Mouse (Mus musculus) left cerebral cortex, postnatal 10 days (tissue): ENCODE results near the gene Klk8. TPM values are rescaled to one million over a fixed set of nuclear protein-coding genes. Genes with fewer than 3 reads are reported as not detected.

Experiments used
- DNase-seq, 2 experiments: peaks; one replicate each; pipeline ENCODE4 v3.0.0; 2021 to 2022; ENCODE audit warnings: low spot score in 2 of 2, mixed read lengths in 1 of 2; ENCODE audit errors: extremely low spot score in 1 of 2
- intact Hi-C: fragments of 180-260 bp; cut with DNase I; formaldehyde crosslinking; loops from one replicate; pipeline ENCODE4 v1.15.1; 2025
- total RNA-seq, 2 experiments: library from RNA; stranded (reverse); gene quantifications; 2 replicates each; pipeline ENCODE4 v1.2.3; 2021

The Klk8 gene
- total RNA-seq, 2 experiments from 2014 or later, result 6.7 to 6.9 TPM

DNA sequence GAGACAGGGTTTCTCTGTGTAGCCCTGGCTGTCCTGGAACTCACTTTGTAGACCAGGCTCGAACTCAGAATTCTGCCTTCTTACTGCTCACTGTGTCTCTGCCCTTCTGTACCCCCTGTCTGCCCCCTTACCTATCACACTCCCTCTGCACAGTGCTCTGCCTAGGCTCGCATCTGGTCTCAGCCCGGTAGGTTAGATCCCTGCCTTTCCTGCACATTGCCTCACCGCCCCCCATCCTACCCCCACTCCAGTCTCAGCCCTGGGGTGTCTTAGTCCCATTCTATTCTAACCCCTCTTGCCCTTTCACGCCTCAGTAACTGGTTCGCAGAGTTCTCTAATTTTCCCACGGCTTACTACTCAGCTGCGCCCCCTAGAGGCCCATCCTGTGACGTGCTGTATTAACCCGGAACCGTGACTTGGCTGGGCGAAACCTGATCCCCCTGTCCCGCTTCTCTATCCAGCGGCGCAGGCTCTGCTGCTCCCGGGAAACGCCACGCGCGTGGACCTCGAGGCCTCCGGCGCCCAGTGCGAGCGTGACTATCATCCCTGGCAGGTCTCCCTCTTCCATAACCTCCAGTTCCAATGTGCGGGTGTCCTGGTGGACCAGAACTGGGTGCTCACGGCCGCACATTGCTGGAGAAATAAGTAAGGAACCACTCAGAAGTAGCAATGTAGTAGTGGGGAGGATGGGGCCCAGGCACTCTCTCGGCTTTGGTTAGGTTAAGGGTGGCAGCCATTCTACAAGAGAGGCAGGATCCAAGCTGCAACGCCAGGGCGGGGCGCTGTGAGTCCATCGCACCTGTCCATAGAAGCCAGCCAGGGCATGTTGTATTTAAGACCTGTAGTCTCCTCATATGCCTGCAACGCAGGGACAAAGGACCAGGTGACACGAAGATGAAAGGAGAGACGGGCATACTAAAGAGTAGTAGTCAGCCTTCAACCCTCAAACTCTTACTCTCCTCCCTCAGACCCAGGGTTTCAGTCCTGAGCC is 14.8 kb upstream of the Klk8 start:
- DNase-seq, result peak; percentile 31 to 73
- intact Hi-C loops, result loop anchor here (5.0 kb wide), 2 partner anchors 100 to 110 kb away; no protein-coding TSS in a partner anchor

DNA sequence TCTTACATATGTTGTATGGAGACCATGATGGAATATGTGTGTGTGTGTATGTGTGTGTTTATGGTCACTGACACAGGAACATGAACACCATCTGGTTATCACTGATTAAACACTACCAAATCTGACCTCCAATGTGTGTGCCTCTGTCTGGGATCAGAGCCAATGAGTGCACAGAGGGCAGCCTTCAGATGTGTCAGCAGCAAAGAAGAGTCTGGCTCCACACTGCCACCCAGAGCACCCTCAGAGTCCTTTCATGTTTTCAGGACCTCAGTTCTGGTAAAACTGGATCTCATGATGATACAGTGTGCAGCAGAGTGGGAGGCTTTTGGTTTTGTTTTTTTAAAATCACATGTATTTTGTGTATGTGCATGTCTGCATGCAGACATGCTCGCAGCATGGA is 12.1 kb upstream of the Klk8 start:
- intact Hi-C loops, result no loop called here
- DNase-seq, result no peak

DNA sequence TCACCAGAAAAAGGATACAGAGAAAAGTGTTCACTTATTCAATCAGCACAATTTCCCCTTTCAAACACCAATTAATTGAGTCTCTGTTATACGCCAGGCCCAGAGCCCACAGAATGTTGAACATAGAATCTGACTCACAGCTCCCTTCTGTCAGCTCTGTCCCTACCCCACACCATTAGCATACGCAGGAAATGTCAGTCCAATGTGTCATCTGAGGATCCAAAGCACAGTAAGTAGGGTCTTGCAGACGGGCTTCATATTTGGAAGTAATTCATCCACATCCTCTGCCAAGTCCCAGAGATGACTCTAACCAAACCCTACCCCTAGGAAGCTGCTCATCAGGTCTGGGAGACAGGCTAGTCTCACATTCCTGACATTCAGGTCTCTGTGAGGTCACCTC is 9.3 kb upstream of the Klk8 start:
- DNase-seq, result no peak
- intact Hi-C loops, result no loop called here

DNA sequence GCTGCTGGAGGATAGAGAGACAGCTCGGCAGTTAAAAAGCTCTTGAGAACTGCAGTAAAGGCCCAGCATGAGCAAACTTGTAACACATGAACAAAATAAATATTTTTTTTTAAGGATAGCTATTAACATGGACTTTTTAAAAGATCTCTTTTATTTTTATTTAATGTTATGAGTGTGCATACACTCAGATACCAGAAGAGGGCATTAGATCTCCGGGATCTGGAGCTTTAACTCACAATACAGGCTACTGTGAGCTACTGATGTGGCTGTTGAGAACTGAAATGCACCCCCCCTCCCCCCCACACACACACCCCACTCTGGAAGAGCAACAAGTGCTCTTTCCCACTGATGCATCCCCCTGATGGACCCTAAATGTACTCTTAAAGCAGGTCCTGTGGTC is 8.1 kb upstream of the Klk8 start:
- intact Hi-C loops, result no loop called here
- no peak for DNase-seq

DNA sequence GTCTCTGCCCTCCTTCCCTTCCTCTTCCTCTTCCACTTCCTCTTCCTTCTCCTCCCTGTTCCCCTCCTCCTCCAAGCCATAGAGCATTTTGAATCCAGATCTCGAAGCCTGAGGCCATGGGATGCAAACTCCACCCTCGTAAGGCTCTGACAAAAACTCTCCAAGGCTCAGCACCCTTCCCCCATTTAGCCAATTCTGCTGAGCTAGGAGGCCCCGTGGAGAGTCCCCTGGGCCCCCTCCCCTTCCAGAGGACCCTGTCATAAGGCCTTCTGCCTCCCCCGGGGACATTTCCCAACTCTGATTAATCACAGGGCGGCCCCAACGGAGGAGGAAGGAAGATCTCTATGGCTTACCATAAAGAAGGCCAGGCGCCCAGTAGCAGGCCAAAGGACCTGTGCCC is 5.8 kb upstream of the Klk8 start, which contains the start of gene Klk9:
Gene Klk9 (plus strand): TSS at position 301 of the 400 bp plus-strand sequence.
- intact Hi-C loops, result no loop called here
- no peak for DNase-seq

DNA sequence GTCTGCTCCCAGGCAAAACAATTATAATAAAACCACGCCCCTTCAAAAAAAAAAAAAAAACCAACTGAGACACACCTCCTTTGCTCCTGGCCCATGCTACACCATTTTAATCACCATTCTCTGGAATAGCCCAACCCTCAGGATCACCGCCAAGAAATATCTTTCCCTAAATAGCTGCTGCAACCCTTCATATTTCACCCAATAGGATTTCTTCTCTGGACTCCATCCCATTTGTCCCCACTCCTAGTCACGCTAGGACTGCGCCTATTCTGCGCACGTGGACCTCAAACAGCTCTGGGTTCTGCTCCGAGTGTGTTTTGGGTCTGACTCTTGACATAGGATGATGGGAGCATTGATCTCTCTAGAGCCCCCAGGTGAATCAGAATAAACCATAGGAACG is 1.0 kb upstream of the Klk8 start:
- DNase-seq, result no peak
- intact Hi-C loops, result no loop called here

DNA sequence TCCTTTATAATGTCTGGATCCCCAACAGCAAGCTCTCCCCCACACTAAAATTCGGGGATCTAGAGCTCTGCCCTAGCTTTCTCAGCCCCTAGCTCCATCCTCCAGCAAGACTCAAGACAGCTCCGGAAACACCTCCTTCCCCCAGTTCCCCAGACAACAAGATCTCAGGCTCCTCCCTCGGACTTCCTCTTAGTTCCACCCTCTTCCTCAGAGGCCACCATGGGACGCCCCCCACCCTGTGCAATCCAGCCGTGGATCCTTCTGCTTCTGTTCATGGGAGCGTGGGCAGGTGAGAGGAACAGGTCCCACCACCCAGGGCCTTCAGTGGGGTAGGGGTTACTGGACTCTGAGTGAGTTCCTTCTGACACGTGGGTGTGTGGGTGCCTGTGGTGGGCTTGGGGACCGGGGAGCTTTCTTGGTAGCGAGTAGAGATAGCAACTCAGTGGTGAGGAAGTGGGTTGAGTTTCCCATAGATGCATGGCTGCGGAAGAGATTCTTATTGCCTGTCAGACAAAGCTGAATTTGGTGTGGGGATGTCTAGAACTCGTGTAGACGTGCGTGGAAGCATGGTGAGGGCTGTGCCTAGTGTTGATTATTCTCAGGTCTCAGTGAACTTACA is 576 bp downstream of the Klk8 start:
- intact Hi-C loops, result no loop called here
- DNase-seq, result no peak

DNA sequence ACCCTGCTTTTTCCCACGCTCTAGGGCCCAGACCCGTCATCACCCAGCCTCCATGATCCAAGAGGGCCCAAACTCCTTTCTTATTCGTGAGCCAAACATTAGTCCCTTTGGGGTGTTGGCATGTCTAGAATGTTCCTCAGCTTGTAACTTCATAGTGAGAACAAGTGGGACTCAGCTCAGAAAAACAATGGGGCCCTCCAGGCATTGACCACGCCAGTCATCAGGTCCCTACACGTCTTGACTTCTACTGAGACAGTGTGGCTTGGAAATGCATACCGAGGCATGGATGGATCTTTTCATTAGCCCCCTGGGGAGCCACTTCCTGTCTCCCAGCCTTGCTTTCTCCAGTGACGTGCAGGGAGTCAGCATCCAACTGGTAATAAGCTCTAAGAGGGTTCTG is 2.5 kb downstream of the Klk8 start:
- DNase-seq, result no peak
- intact Hi-C loops, result no loop called here

DNA sequence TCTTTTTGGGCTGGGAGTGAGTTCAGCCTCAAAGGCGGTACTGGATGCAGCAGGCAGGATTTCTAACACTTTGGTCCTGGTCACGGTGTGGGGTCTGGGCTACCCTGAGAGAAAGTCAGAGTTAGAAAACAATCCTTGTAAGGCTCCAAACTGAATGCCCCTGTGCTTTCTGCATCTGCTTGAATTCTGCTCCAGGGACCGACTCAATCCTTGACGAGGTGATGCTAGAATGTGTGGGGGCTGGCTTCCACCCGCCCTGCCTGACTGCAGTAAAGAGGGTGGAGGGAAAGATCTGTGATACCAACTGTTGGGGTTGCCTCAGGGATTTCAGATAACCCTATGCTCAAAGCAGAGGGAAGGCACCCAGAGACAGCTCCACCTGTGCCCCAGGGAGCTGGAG is 13.6 kb downstream of the Klk8 start, which contains the start of gene Klk7:
Gene Klk7 (plus strand): TSS at position 301 of the 400 bp plus-strand sequence.
- DNase-seq, result no peak
- intact Hi-C loops, result no loop called here

DNA sequence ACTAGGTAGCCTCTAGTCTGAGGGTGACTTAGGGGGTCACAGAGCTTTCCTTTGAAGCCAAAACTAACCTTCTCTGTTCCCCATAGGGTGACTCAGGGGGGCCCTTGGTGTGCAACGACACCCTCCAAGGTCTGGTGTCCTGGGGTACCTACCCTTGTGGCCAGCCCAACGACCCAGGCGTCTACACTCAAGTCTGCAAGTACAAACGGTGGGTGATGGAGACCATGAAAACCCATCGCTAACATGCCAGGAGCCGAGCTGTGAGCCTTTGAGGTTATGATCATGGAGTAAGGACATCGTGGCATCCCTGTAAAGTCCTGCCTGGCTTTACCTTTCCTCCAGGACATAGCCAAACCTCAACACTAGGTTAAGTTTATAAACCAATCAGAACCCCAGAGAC is 17.8 kb downstream of the Klk8 start:
- DNase-seq, result no peak
- intact Hi-C loops, result no loop called here

DNA sequence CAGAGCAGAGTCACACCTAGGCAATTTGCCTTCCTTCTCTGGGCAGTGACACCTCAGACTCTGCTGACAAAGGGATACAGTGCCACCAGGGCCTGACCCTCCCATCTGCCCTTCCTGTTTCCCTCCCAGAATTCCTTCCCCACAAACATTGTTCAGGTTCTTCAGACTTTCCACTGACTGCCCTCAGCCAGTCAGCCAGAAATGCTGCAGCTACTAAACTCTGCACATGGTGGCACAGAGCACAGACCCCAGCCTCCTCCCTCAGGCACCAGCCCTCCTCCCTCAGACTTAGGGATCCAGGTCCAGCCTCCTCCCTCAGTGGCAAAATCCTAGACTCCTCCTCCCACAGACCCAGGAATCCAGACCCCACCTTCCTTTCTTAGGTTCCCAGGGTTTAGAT is 19.4 kb downstream of the Klk8 start:
- intact Hi-C loops, result no loop called here

DNA sequence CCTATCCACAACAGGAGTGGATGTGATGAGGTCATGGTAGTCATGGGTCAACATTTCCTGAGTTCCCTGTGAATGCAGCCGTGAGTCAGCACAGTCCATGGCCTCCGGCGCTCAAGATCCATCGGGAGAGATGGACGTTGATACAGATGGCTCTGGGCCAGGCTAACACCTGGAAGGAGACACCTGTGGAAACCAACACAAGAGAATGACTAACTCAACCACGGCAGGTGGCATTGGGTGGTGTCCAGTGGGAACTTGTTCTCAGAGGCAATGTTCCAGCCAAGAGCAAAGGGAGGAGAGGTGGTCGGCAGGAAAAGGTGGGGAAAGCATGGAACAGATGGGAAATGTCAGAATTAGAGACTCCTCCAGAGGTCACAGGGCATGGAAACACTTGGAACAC is 24.2 kb downstream of the Klk8 start:
- no peak for DNase-seq
- intact Hi-C loops, result loop anchor here (5.0 kb wide), 1 partner anchor 41 kb away; no protein-coding TSS in a partner anchor

More for the DNA sequence above, 19.4 kb downstream of the Klk8 start:
- DNase-seq, result no peak

DNA sequence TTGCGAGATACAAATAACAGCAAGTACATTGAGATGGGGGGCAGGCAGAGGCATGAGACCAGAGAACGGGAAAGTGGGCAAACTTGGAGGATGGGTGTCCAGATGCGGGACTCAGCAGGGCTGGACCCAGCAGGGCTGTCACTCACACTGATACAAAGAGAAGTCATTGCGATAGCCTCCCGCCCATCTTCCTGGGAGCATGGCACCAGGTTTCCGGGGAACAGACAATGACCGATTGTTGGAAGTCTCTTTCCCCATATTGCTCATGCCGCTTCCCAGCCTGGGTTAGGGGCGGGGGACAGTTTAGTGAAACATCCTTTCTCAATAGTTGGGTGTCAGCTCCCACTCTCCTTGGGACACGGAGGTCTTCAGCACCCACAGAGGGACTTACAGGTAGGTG is 26.8 kb downstream of the Klk8 start, which contains the start of gene Klk6:
Gene Klk6 (plus strand): TSS at position 301 of the 400 bp plus-strand sequence.
- DNase-seq, result no peak
- intact Hi-C loops, result loop anchor here (5.0 kb wide), 1 partner anchor 38 kb away; no protein-coding TSS in a partner anchor

DNA sequence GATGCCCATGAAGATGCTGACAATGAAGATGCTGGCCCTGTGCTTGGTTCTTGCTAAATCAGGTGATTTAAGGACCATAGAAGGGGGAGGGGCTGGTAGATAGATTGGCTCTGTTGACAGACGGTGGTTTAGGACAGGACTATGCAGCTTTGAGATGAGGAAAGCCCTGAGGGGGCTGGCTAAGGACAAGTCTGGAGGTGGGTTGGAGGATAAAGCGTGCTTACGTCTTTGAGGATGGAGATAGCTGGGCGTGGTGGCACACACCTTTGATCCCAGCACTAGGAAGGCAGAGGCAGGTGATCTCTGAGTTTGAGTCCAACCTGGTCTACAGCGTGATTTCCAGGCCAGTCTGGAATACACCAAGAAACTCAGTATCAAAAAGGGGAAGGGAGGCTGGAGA is 28.7 kb downstream of the Klk8 start:
- no peak for DNase-seq
- intact Hi-C loops, result no loop called here

DNA sequence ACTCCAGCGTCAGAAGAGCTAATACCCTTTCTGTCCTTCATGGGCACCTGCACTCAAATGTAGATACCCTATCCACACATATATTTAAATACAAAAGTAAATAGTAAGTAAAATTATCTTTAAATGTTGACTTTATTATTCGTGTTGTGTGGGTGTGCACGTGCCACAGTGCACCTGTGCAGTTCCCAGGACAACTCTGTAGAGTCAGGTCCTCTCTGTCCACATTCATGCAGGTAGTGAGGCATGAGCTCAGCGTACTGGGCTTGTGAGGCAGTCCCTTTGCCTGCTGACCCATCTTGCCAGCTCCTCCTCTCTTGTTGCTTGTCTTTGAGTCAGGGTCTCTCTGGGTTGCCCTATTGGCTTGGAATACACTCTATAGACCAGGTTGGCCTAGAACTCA is 30.3 kb downstream of the Klk8 start:
- DNase-seq, result no peak
- intact Hi-C loops, result no loop called here

DNA sequence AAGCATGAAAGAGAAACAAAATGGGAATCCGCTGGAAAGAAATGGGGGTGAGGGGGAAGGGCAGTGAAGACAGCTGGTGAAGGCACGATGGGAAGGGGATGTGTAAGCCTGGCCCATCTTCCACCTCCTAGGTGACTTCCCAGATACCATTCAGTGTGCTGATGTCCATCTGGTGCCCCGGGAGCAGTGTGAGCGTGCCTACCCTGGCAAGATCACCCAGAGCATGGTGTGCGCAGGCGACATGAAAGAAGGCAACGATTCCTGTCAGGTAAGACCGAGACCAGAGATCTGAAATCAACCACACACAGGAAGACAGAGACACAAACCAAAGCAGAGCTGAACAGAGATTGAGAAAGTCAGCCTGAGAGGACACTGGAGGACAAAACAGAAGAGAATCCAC is 31.6 kb downstream of the Klk8 start:
- intact Hi-C loops, result no loop called here
- DNase-seq, result no peak

DNA sequence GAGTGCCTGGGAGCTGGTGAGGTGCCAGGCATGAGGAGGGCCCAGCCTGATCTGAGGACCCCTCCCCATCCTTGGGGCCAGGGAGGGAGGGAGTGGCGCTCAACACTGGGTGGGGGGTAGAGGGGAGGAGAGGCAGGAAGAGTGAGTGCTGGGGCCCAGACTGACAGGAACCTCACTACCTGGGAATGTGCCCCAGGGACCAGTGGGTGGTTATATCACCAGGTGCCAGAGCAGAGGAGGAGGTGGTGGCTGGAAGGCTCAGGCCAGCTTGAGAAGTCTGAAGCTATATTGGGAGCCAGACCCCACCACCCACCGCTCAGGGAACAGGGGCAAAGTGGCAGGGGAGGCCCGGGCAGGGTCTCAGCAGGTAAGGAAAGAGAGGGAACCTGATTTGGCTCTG is 44.3 kb downstream of the Klk8 start, which contains the start of gene Klk5:
Gene Klk5 (plus strand): TSS at position 271 of the 400 bp plus-strand sequence.
- no peak for DNase-seq
- intact Hi-C loops, result no loop called here

DNA sequence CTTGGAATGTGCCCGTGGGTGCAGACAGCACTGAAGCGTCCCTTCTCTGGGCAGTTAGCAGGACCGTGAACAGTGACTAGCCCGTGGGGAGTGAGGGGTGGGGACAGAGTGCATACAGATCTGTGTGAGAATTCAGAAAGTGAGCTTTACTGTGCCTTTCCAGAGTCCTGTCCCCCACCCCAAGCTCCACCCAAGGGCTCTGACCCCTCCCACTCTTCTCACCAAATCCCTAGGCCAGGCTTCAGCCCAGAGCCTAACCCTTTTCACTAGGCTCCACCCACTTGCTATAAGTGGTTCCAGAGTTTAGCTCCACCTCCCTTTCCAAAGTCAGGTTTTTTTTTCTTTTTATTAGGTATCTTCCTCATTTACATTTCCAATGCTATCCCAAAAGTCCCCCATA is 46.4 kb downstream of the Klk8 start:
- no peak for DNase-seq
- intact Hi-C loops, result no loop called here

DNA sequence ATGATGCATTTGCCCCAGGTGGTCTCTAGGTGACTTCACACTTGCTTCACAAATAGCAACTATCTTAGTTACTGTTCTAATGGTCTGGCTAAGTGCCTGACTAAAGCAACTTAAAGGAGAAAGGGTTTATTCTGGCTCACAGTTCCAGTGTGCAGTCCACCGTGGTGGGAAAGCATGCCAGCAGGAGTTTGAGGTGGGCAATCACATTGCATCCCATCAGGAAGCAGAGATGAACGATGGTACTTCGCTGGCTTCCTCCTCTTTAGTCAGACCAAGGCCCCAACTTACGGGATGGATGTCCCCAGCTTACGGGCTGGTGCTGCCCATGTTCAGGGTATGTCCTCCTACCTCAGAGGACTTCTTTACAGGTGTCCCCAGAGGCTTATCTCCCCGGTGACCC is 54.2 kb downstream of the Klk8 start:
- intact Hi-C loops, result no loop called here
- no peak for DNase-seq
